ENCODE assay signal across 8 mouse cellular contexts in the genomic region with DNA sequence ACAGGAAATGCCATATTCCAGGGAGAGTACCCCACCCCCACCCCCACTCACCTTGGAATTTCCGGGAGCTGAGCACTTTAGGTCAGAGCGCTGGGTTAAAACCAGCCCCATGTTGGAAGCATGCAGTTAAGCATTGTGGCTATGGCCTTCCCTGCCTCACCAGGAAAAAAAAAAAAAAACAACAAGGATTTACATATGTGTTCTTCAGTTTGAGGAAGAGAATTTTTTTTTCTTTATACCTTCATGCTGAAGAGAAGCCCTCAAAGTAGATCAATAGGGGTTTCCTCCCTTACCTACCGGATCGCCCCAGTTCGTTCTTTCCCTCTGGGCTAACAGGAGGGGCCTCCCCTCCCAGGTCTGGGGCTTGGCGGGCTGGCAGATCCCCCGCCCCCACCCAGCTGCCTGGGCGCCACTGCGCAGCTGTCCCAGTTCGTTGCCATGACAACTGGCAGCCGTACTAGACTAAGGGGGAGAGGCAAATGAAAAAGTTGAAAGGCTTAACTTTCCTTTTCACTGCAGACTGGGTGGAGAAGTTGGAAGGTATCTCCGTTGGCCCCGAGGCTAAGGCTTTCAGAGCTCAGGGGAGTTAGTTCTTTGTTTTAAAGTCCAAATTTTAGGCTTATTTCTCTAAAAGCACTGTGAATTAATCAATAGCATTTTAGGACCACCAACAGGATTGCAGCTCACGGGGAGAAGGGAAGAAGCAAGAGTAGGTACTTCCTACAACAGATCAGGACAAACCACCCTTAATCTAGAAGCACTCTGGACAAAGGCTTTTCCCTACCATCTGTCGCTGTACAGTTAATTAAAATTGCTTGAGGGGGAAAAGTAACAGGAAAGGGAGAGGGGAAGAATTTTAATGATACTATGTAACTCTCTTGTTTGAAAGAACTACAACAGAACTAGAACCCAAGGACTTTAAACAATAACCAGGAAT. TPM values are rescaled to one million over a fixed set of nuclear protein-coding genes. Genes with fewer than 3 reads are reported as not detected.
DNase-seq lines count a peak whose midpoint lies in the region; ATAC-seq and TF ChIP-seq lines count a peak whose summit lies in the region.

No protein-coding gene starts in this region.

- no peak for TF ChIP-seq CTCF in kidney, postnatal 0 days (IDR thresholded peaks at IDR 0.05; ENCODE audit: low read depth)

- H3K9me3 ChIP-seq in erythroblast, embryonic 14.5 days (ENCODE audit: control insufficient read depth, low read length): no peaks in the 10 kb centered on the region
- no peaks in the 10 kb centered on the region for H3K9me3 ChIP-seq in heart, embryonic 13.5 days
- H3K9me3 ChIP-seq in kidney, postnatal 0 days (replicated peaks; ENCODE audit: low read length): no peaks in the 10 kb centered on the region
- no peaks in the 10 kb centered on the region for H3K9me3 ChIP-seq in liver, embryonic 11.5 days (ENCODE audit: control insufficient read depth, low read length)

- H3K4me1 ChIP-seq in erythroblast, embryonic 14.5 days (ENCODE audit: control insufficient read depth): peaks cover 32% of the 10 kb centered on the region
- peaks cover 57% of the 10 kb centered on the region for H3K4me1 ChIP-seq in heart, embryonic 13.5 days
- H3K4me1 ChIP-seq in kidney, postnatal 0 days (replicated peaks; ENCODE audit: insufficient read depth, low read length): peaks cover 6% of the 10 kb centered on the region
- peaks cover 31% of the 10 kb centered on the region for H3K4me1 ChIP-seq in liver, embryonic 11.5 days (replicated peaks; ENCODE audit: control insufficient read depth, insufficient read depth, low read length)

- H3K79me2 ChIP-seq in myocyte (ENCODE audit: control insufficient read depth, insufficient read depth): peaks cover 94% of the 10 kb centered on the region

- ATAC-seq in heart, embryonic 13.5 days (ENCODE audit: extremely low read depth, insufficient number of reproducible peaks, low FRiP score, low TSS enrichment): peak; percentile 84; the same call in 1 of the 2 replicates
- ATAC-seq in kidney, postnatal 0 days (replicated peaks; ENCODE audit: low FRiP score, low read depth): peak; percentile 95
- peak; percentile 84 for ATAC-seq in liver, embryonic 11.5 days (replicated peaks; ENCODE audit: low FRiP score)

- peak; percentile 43 for TF ChIP-seq POLR2A in myocyte (IDR thresholded peaks at IDR 0.05; ENCODE audit: insufficient read length, low read depth)

- H3K4me3 ChIP-seq in erythroblast, embryonic 14.5 days (replicated peaks): peak overlapping the region; percentile 40
- H3K4me3 ChIP-seq in heart, embryonic 13.5 days: peak overlapping the region; percentile 54
- peak overlapping the region; percentile 37 for H3K4me3 ChIP-seq in kidney, postnatal 0 days (replicated peaks; ENCODE audit: low read depth, low read length)
- H3K4me3 ChIP-seq in liver, embryonic 11.5 days (ENCODE audit: low read depth, low read length): peak overlapping the region; percentile 35
- peak overlapping the region; percentile 28 for H3K4me3 ChIP-seq in myocyte

- peak; percentile 70 to 76 for DNase-seq in B cell, adult 2 months
- DNase-seq in brain, embryonic 18.5 days (ENCODE audit: low read depth, low spot score): peak; percentile 82
- DNase-seq in kidney, postnatal 0 days (ENCODE audit: low spot score): peak; percentile 97
- peak; percentile 80 for DNase-seq in liver, embryonic 11.5 days (ENCODE audit: low spot score)
- DNase-seq in spleen, postnatal 4 days (ENCODE audit: low spot score in 2 of 2): peak; percentile 67 to 80

- peaks cover 82% of the 10 kb centered on the region for H3K36me3 ChIP-seq in erythroblast, embryonic 14.5 days (ENCODE audit: control insufficient read depth)
- H3K36me3 ChIP-seq in heart, embryonic 13.5 days: peaks cover 29% of the 10 kb centered on the region
- H3K36me3 ChIP-seq in kidney, postnatal 0 days (ENCODE audit: insufficient read depth, low read length): peaks cover 21% of the 10 kb centered on the region
- peaks cover 21% of the 10 kb centered on the region for H3K36me3 ChIP-seq in liver, embryonic 11.5 days (ENCODE audit: control insufficient read depth, insufficient read depth, low read length)
- peaks cover 31% of the 10 kb centered on the region for H3K36me3 ChIP-seq in myocyte (ENCODE audit: control insufficient read depth, insufficient read depth)

- WGBS in heart, embryonic 13.5 days: under 1% methylated on average over 15 of the region's 15 CpGs
- under 1% methylated on average over 15 of the region's 15 CpGs for WGBS in kidney, postnatal 0 days
- WGBS in liver, embryonic 11.5 days: 3% methylated on average over 15 of the region's 15 CpGs

- peak overlapping the region; percentile 74 for H3K4me2 ChIP-seq in heart, embryonic 13.5 days
- H3K4me2 ChIP-seq in kidney, postnatal 0 days (ENCODE audit: low read length): peak overlapping the region; percentile 84
- H3K4me2 ChIP-seq in liver, embryonic 11.5 days: peak overlapping the region; percentile 67
- peak overlapping the region; percentile 98 for H3K4me2 ChIP-seq in myocyte (ENCODE audit: low read depth)

- H3K27me3 ChIP-seq in erythroblast, embryonic 14.5 days (ENCODE audit: control insufficient read depth): no peaks in the 10 kb centered on the region
- no peaks in the 10 kb centered on the region for H3K27me3 ChIP-seq in heart, embryonic 13.5 days (replicated peaks)
- H3K27me3 ChIP-seq in kidney, postnatal 0 days (ENCODE audit: insufficient read depth, low read length): no peaks in the 10 kb centered on the region
- H3K27me3 ChIP-seq in liver, embryonic 11.5 days (replicated peaks; ENCODE audit: control insufficient read depth, insufficient read depth, low read length): no peaks in the 10 kb centered on the region
- no peaks in the 10 kb centered on the region for H3K27me3 ChIP-seq in myocyte (ENCODE audit: control insufficient read depth, insufficient read depth, insufficient read length)

- peak overlapping the region; percentile 96 for H3K27ac ChIP-seq in heart, embryonic 13.5 days (replicated peaks)
- H3K27ac ChIP-seq in kidney, postnatal 0 days: peak overlapping the region; percentile 96
- H3K27ac ChIP-seq in liver, embryonic 11.5 days (ENCODE audit: low read depth, low read length): peak overlapping the region; percentile 30

- no peak overlapping the region for H3ac ChIP-seq in myocyte (ENCODE audit: control insufficient read depth, insufficient read length)

- peak overlapping the region; percentile 80 for H3K9ac ChIP-seq in heart, embryonic 13.5 days
- H3K9ac ChIP-seq in kidney, postnatal 0 days (ENCODE audit: low read depth, low read length): peak overlapping the region; percentile 44; the same call in 1 of the 2 replicates
- H3K9ac ChIP-seq in liver, embryonic 11.5 days (ENCODE audit: low read depth, low read length): peak overlapping the region; percentile 31; the same call in 1 of the 2 replicates

TF ChIP-seq in myocyte, 11 proteins besides CTCF, POLR2A, EP300 and RAD21:
- TF ChIP-seq TCF3 (IDR thresholded peaks at IDR 0.05; ENCODE audit: insufficient read length, low read depth) (peak; percentile 92), E2F4 (IDR thresholded peaks at IDR 0.05; ENCODE audit: insufficient read depth) (peak; percentile 67), USF1 (IDR thresholded peaks at IDR 0.05; ENCODE audit: low read depth) (no peak), TCF12 (IDR thresholded peaks at IDR 0.05; ENCODE audit: insufficient read depth, poor library complexity, severe bottlenecking) (peak; percentile 92), MYOD1 (IDR thresholded peaks at IDR 0.05; ENCODE audit: control insufficient read depth in 1 of 3, insufficient read length in 2 of 3, low read depth in 2 of 3) (peak; percentile 27 to 99 (median 99)), POLR2AphosphoS2 (IDR thresholded peaks at IDR 0.05; ENCODE audit: insufficient read length, low read depth) (peak; percentile 29), MYOG (IDR thresholded peaks at IDR 0.05; ENCODE audit: control insufficient read depth in 1 of 3, insufficient read depth in 1 of 3, insufficient read length in 2 of 3, low read depth in 2 of 3) (peak; percentile 77 to 100 (median 98)), CEBPB (IDR thresholded peaks at IDR 0.05; ENCODE audit: insufficient read depth, poor library complexity, severe bottlenecking) (no peak), MAX (IDR thresholded peaks at IDR 0.05; ENCODE audit: low read depth) (no peak)

RNA-seq across cellular contexts. Expression of a gene that starts 24.4 kb away (rescaled TPM):
- polyA plus RNA-seq in erythroblast, embryonic 14.5 days (2012): 0.74 and 0.95 TPM in 2 replicates
- polyA plus RNA-seq in heart, embryonic 13.5 days (2015; fragmentation: Nextera tagmentation; extraction: Ambion mirVana): 91.9 and 97.2 TPM in 2 replicates
- polyA plus RNA-seq in kidney, postnatal 0 days (2015; fragmentation: Nextera tagmentation; extraction: Ambion mirVana): 62.0 and 68.2 TPM in 2 replicates
- polyA plus RNA-seq in liver, embryonic 11.5 days (2014; fragmentation: Nextera tagmentation; extraction: Ambion mirVana): 116 and 126 TPM in 2 replicates
- 54.8 TPM for polyA plus RNA-seq in myocyte (2012; fragmentation: generic; extraction: Trizol)

RNA-seq across cellular contexts. Expression of a gene that starts 25.0 kb away (rescaled TPM):
- polyA plus RNA-seq in erythroblast, embryonic 14.5 days (2012): 6.0 and 6.4 TPM in 2 replicates
- 500 and 519 TPM in 2 replicates for polyA plus RNA-seq in heart, embryonic 13.5 days (2015; fragmentation: Nextera tagmentation; extraction: Ambion mirVana)
- 705 and 720 TPM in 2 replicates for polyA plus RNA-seq in kidney, postnatal 0 days (2015; fragmentation: Nextera tagmentation; extraction: Ambion mirVana)
- 917 and 938 TPM in 2 replicates for polyA plus RNA-seq in liver, embryonic 11.5 days (2014; fragmentation: Nextera tagmentation; extraction: Ambion mirVana)
- polyA plus RNA-seq in myocyte (2012; fragmentation: generic; extraction: Trizol): 285 TPM

RNA-seq across cellular contexts. Expression of a gene that starts 43.0 kb away (rescaled TPM):
- polyA plus RNA-seq in erythroblast, embryonic 14.5 days (2012): 46.0 and 48.8 TPM in 2 replicates
- 7.2 and 8.2 TPM in 2 replicates for polyA plus RNA-seq in heart, embryonic 13.5 days (2015; fragmentation: Nextera tagmentation; extraction: Ambion mirVana)
- polyA plus RNA-seq in kidney, postnatal 0 days (2015; fragmentation: Nextera tagmentation; extraction: Ambion mirVana): 1.9 and 2.8 TPM in 2 replicates
- polyA plus RNA-seq in liver, embryonic 11.5 days (2014; fragmentation: Nextera tagmentation; extraction: Ambion mirVana): 94.1 and 108 TPM in 2 replicates
- 0.42 TPM for polyA plus RNA-seq in myocyte (2012; fragmentation: generic; extraction: Trizol)

RNA-seq across cellular contexts. Expression of a gene that starts 48.3 kb away (rescaled TPM):
- polyA plus RNA-seq in erythroblast, embryonic 14.5 days (2012): 0.07 and 0.19 TPM in 2 replicates
- polyA plus RNA-seq in heart, embryonic 13.5 days (2015; fragmentation: Nextera tagmentation; extraction: Ambion mirVana): 15.8 and 16.2 TPM in 2 replicates
- polyA plus RNA-seq in kidney, postnatal 0 days (2015; fragmentation: Nextera tagmentation; extraction: Ambion mirVana): 13.0 TPM in 2 replicates
- 12.8 and 13.3 TPM in 2 replicates for polyA plus RNA-seq in liver, embryonic 11.5 days (2014; fragmentation: Nextera tagmentation; extraction: Ambion mirVana)
- 18.6 TPM for polyA plus RNA-seq in myocyte (2012; fragmentation: generic; extraction: Trizol)

RNA-seq across cellular contexts. Expression of a gene that starts 57.3 kb away (rescaled TPM):
- 8.2 and 9.1 TPM in 2 replicates for polyA plus RNA-seq in erythroblast, embryonic 14.5 days (2012)
- polyA plus RNA-seq in heart, embryonic 13.5 days (2015; fragmentation: Nextera tagmentation; extraction: Ambion mirVana): 163 and 178 TPM in 2 replicates
- polyA plus RNA-seq in kidney, postnatal 0 days (2015; fragmentation: Nextera tagmentation; extraction: Ambion mirVana): 237 and 263 TPM in 2 replicates
- 298 and 328 TPM in 2 replicates for polyA plus RNA-seq in liver, embryonic 11.5 days (2014; fragmentation: Nextera tagmentation; extraction: Ambion mirVana)
- polyA plus RNA-seq in myocyte (2012; fragmentation: generic; extraction: Trizol): 172 TPM

Comparison
In these comparisons a context has a peak if more than half of its experiments do, and no peak if none do; other contexts are left out.
1. Peak in every context shown above with its lines: DNase-seq, ATAC-seq, H3K4me3 ChIP-seq and H3K27ac ChIP-seq.
2. H3K27ac ChIP-seq: peak in every context shown above with its lines; median percentile 96 in heart, embryonic 13.5 days; 96 in kidney, postnatal 0 days; 30 in liver, embryonic 11.5 days.
3. RNA of a gene that starts 24.4 kb away (polyA plus RNA-seq): 116 to 126 TPM in liver, embryonic 11.5 days, 91.9 to 97.2 TPM in heart, embryonic 13.5 days, 62.0 to 68.2 TPM in kidney, postnatal 0 days and 54.8 TPM in myocyte (single experiment); 0.74 to 0.95 TPM in erythroblast, embryonic 14.5 days; every median in the first group is over 10 times any median in the second.
4. RNA of a gene that starts 25.0 kb away (polyA plus RNA-seq): 917 to 938 TPM in liver, embryonic 11.5 days, 705 to 720 TPM in kidney, postnatal 0 days, 500 to 519 TPM in heart, embryonic 13.5 days and 285 TPM in myocyte (single experiment); 6.0 to 6.4 TPM in erythroblast, embryonic 14.5 days; every median in the first group is over 10 times any median in the second.